Mouse (Mus musculus): ENCODE results near the gene 4921539E11Rik.

GRCm38 (mm10) chr4:103247249-103247648, 43.4 kb downstream of the 4921539E11Rik start:
- no peak for TF ChIP-seq CTCF (IDR thresholded peaks at IDR 0.05; ENCODE audit: control insufficient read depth, insufficient read depth, low read length)
- no peak for TF ChIP-seq POLR2A (IDR thresholded peaks at IDR 0.05; ENCODE audit: borderline replicate concordance, control insufficient read depth, low read depth, low read length)
